Mouse (Mus musculus) heart, postnatal 0 days (tissue): ENCODE measurements around the gene Dip2b. TPM values are rescaled to one million over a fixed set of nuclear protein-coding genes. Genes with fewer than 3 reads are reported as not detected.

Source experiments
- ATAC-seq: fragments of 200-750 bp; cut with Nextera tagmentation; 2 replicates; pipeline ENCODE4 v1.8.0; 2017; ENCODE audit warnings: low read depth, moderate number of reproducible peaks, moderate library complexity; ENCODE audit not compliant: insufficient read depth
- DNase-seq: peaks from one replicate; pipeline ENCODE4 v3.0.0-alpha.2; 2016; ENCODE audit warnings: low spot score
- H3K27ac ChIP-seq: fragments of 300-500 bp; sonication (generic); 2 replicates; pipeline ENCODE4 v1.5.1; 2014; ENCODE audit warnings: low read depth, mild to moderate bottlenecking
- H3K27me3 ChIP-seq: fragments of 300-500 bp; sonication (generic); 2 replicates; pipeline ENCODE4 v1.6.1; 2014; ENCODE audit warnings: low read length, mixed read lengths; ENCODE audit not compliant: control insufficient read depth, insufficient read depth
- H3K36me3 ChIP-seq: fragments of 300-500 bp; sonication (generic); replicated peaks from 2 replicates; pipeline ENCODE4 v1.6.1; 2014; ENCODE audit warnings: low read length, mixed read lengths; ENCODE audit not compliant: control insufficient read depth, insufficient read depth
- H3K4me1 ChIP-seq: fragments of 300-500 bp; sonication (generic); 2 replicates; pipeline ENCODE4 v1.6.1; 2014; ENCODE audit warnings: antibody characterized with exemption; ENCODE audit not compliant: control insufficient read depth, insufficient read depth
- H3K4me2 ChIP-seq: fragments of 300-500 bp; sonication (generic); 2 replicates; pipeline ENCODE4 v1.6.1; 2014; ENCODE audit warnings: low read depth, mild to moderate bottlenecking, low read length, moderate library complexity
- H3K4me3 ChIP-seq: fragments of 300-500 bp; sonication (generic); 2 replicates; pipeline ENCODE4 v1.5.1; 2014; ENCODE audit warnings: low read depth, low read length
- H3K9ac ChIP-seq: fragments of 300-500 bp; sonication (generic); replicated peaks from 2 replicates; pipeline ENCODE4 v1.6.1; 2014; ENCODE audit warnings: low read depth, low read length, mixed read lengths
- H3K9me3 ChIP-seq: fragments of 300-500 bp; sonication (generic); replicated peaks from 2 replicates; pipeline ENCODE4 v1.6.1; 2016; ENCODE audit warnings: low read length; ENCODE audit not compliant: control insufficient read depth
- CTCF ChIP-seq: IDR thresholded peaks from 2 replicates; pipeline ENCODE4 v1.5.1; 2016; ENCODE audit warnings: antibody characterized with exemption, control low read depth, low read depth
- EP300 ChIP-seq: IDR thresholded peaks from 2 replicates; pipeline ENCODE4 v1.6.1; 2016; ENCODE audit warnings: antibody characterized with exemption, low read depth
- WGBS: fragments of 180-500 bp; shearing (Covaris S2); extraction: QIAGEN DNeasy Blood & Tissue Kit; methylation state at CpG from one replicate; pipeline ENCODE4 v1.1.7; 2014; 5-methylcytosine and 5-hydroxymethylcytosine counted together
- polyA plus RNA-seq: library from polyadenylated mRNA; unstranded; fragments of >200 nt; fragmentation: Nextera tagmentation; extraction: Ambion mirVana; gene quantifications from 2 replicates; pipeline ENCODE4 v1.2.1, GENCODE M21; 2015
- total RNA-seq: library from RNA; depleted of rRNA; stranded (reverse); fragments of >200 nt; gene quantifications from 2 replicates; pipeline ENCODE4 v1.2.3, GENCODE M21; 2014; ENCODE audit warnings: low replicate concordance

The Dip2b gene
- total and polyA plus RNA-seq, 2 experiments from 2014 or later = 9.7 to 24.0 TPM

GRCm38 (mm10) chr15:100083882-100084281 lies 45.4 kb downstream of the Dip2b start:
- H3K9ac ChIP-seq = no peak overlapping the region
- no peaks in the 10 kb centered on the region for H3K27me3 ChIP-seq
- DNase-seq (no peak), ATAC-seq (no peak)
- H3K36me3 ChIP-seq = no peaks in the 10 kb centered on the region
- H3K4me1 ChIP-seq = peaks cover 19% of the 10 kb centered on the region
- no peaks in the 10 kb centered on the region for H3K9me3 ChIP-seq
- H3K4me3 ChIP-seq = no peak overlapping the region
- no peak overlapping the region for H3K27ac ChIP-seq
- no peak for TF ChIP-seq CTCF
- no peak for TF ChIP-seq EP300
- H3K4me2 ChIP-seq = no peak overlapping the region
- 72% methylated on average over 6 of the region's 6 CpGs for WGBS

DNA sequence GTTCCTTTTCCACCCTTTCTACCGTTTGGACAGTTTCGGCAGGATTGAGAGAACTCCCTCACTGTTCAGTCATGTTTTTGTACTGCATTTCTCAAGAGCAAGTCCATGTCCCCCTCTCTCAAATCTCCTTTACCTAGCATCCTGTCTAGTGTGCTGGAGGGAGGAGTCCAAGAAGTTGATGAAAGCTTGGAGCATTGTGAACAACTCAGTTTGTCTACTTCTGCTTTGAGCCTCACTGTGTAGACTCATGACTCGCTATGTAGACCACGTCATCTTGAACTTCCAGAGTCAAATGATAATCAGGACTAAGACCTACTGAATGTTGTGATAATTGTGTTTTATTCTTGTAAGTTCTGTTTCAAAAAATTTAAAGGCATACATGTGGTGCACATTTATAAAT lies 46.4 kb downstream of the Dip2b start:
- Histone ChIP-seq H3K27ac (no peak overlapping the region), H3K9me3 (no peaks in the 10 kb centered on the region), H3K4me1 (peaks cover 19% of the 10 kb centered on the region), H3K4me3 (no peak overlapping the region), H3K27me3 (no peaks in the 10 kb centered on the region), H3K9ac (no peak overlapping the region), H3K36me3 (no peaks in the 10 kb centered on the region), H3K4me2 (no peak overlapping the region)
- no peak for DNase-seq
- WGBS = 71% methylated on average over 4 of the region's 4 CpGs
- no peak for TF ChIP-seq CTCF
- no peak for TF ChIP-seq EP300
- no peak for ATAC-seq

- Histone ChIP-seq H3K27ac (peak overlapping the region; percentile 53; the same call in 1 of the 2 replicates), H3K9me3 (no peaks in the 10 kb centered on the region), H3K4me1 (no peaks in the 10 kb centered on the region; the same call in 1 of the 2 replicates), H3K4me2 (no peak overlapping the region), H3K27me3 (no peaks in the 10 kb centered on the region), H3K9ac (no peak overlapping the region), H3K36me3 (no peaks in the 10 kb centered on the region), H3K4me3 (no peak overlapping the region)
- 67% methylated on average over 7 of the region's 7 CpGs for WGBS
- TF ChIP-seq CTCF (no peak), EP300 (no peak)
- no peak for ATAC-seq
- DNase-seq = no peak
Measured at GRCm38 (mm10) chr15:100088021-100088420, 49.6 kb downstream of the Dip2b start.

GRCm38 (mm10) chr15:100089645-100090053 lies 51.2 kb downstream of the Dip2b start:
- WGBS = 29% methylated on average over 8 of the region's 8 CpGs
- ATAC-seq = peak; percentile 92
- Histone ChIP-seq H3K27me3 (no peaks in the 10 kb centered on the region), H3K4me3 (no peak overlapping the region), H3K36me3 (no peaks in the 10 kb centered on the region), H3K9ac (no peak overlapping the region), H3K4me1 (no peaks in the 10 kb centered on the region), H3K27ac (no peak overlapping the region), H3K4me2 (no peak overlapping the region), H3K9me3 (no peaks in the 10 kb centered on the region)
- peak; percentile 45 for DNase-seq
- TF ChIP-seq CTCF = peak; percentile 32; the same call in 1 of the 2 replicates
- no peak for TF ChIP-seq EP300

- no peaks in the 10 kb centered on the region for H3K4me1 ChIP-seq
- no peak overlapping the region; the same call in 1 of the 2 replicates for H3K4me2 ChIP-seq
- no peaks in the 10 kb centered on the region for H3K36me3 ChIP-seq
- H3K27me3 ChIP-seq = no peaks in the 10 kb centered on the region
- ATAC-seq (no peak), DNase-seq (no peak)
- H3K9ac ChIP-seq = no peak overlapping the region
- 43% methylated on average over 8 of the region's 8 CpGs for WGBS
- no peak for TF ChIP-seq CTCF
- H3K9me3 ChIP-seq = no peaks in the 10 kb centered on the region
- H3K4me3 ChIP-seq = no peak overlapping the region
- H3K27ac ChIP-seq = no peak overlapping the region; the same call in 1 of the 2 replicates
Measured at GRCm38 (mm10) chr15:100091818-100092217, 53.4 kb downstream of the Dip2b start.

- ATAC-seq (no peak), DNase-seq (no peak)
- Histone ChIP-seq H3K27me3 (no peaks in the 10 kb centered on the region), H3K4me2 (no peak overlapping the region; the same call in 1 of the 2 replicates), H3K27ac (no peak overlapping the region; the same call in 1 of the 2 replicates), H3K9me3 (no peaks in the 10 kb centered on the region), H3K9ac (no peak overlapping the region), H3K36me3 (no peaks in the 10 kb centered on the region), H3K4me3 (no peak overlapping the region), H3K4me1 (no peaks in the 10 kb centered on the region)
- WGBS = 44% methylated on average over 16 of the region's 16 CpGs
- TF ChIP-seq EP300 (no peak), CTCF (no peak)
Measured at GRCm38 (mm10) chr15:100092258-100092657, 53.8 kb downstream of the Dip2b start.
